Mouse (Mus musculus): Measurements from ENCODE around the gene Nop2.

Nop2 gene

DNA sequence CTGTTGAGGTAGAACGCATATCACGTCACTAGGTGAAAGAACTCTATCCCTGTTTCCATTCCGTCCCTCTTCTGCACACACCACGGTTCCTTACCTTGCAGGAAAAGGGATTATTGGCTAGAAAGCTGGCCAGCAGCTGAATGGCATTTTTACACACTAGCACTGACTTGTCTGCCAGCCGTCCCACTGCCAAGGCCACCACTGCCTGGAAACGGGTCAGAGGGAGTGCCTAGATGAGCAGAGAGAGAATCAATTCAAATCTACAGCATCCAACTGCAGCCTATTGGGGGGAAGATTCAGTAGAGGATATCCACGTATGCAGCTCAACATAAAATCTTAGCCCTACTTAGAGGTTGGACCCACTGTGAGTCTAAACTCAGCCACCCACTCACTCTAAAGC lies 47.9 kb downstream of the Nop2 start:
- DNase-seq, result no peak

DNA sequence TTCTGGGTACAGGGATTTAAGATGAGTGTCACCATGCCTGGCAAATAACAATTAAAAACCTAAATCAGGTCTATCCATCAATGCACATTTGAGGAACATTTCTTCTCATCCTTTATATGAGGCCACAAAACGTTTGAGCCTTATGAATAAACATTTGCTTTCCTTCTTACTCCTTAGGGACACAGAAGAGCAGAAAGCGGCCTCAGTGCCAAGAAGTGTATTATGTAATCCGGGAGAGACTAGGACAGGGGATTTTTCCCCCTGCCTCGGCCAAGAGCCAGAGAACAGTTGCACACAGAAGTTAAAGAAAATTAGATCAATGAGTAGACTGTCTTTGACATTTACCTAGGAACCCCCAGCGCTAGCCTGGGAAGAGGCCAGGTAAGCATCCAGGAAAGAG lies 50.4 kb downstream of the Nop2 start:
- DNase-seq, result no peak

DNA sequence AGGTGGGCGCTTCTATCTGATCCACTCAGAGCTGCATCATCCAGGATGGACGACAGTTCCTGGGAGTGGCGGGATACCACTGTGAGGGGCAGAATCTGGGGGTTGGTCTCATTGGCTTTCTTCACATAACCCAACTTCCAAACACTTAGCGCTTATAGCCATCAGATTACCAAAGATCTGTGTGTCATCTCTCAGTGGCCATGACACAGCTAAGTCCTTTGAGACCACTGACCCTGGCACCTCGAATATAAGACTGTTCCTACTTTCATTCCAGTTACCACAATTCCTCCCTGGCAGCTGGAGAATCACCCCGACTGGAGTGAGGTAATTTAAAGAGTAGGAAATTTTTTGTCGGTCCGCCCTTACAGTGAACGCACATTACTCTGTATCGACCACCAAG lies 54.5 kb downstream of the Nop2 start:
- DNase-seq, result no peak

GRCm38 (mm10) chr6:125190816-125191215 lies 59.1 kb downstream of the Nop2 start:
- DNase-seq, result no peak

DNA sequence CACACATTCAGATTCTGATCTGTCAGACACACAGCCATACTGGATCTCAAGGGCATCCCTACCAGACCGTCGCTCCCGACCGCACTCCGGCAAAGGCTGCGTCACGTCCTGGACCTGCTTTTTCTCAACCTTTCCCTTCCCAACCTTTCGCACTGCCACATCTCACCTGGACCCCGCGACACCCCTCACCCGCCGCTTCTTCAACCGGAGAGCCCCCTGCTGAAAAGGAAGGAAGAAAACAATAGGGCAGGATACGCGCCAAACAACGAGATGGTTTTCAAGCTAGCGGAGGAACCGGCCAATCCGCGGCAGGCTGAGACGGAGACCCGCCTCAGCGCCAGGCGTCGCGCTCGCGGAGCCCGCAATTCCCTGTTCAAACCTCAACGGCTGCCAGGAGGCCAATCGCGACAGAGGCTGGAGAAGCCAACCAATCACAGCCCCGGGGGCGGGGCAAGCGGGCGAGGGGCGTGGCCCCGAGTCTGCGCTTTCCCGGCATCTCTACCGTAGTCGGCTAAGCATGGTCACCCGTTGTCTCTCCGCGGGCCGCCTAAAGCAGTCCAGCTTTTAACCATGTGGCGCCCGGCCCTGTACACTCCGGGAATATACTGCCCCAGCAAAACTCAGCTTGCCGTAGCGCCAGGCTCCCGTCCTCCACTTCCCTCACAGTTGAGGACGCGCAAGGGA lies 59.8 kb downstream of the Nop2 start, which contains the start of the genes Ncapd2 and Mrpl51:
Gene Ncapd2, minus strand, starts transcription at position 370 of the 684 bp plus-strand sequence.
Gene Mrpl51, plus strand, starts transcription at position 470 of the 684 bp plus-strand sequence.
- DNase-seq, result peak; percentile 97

DNA sequence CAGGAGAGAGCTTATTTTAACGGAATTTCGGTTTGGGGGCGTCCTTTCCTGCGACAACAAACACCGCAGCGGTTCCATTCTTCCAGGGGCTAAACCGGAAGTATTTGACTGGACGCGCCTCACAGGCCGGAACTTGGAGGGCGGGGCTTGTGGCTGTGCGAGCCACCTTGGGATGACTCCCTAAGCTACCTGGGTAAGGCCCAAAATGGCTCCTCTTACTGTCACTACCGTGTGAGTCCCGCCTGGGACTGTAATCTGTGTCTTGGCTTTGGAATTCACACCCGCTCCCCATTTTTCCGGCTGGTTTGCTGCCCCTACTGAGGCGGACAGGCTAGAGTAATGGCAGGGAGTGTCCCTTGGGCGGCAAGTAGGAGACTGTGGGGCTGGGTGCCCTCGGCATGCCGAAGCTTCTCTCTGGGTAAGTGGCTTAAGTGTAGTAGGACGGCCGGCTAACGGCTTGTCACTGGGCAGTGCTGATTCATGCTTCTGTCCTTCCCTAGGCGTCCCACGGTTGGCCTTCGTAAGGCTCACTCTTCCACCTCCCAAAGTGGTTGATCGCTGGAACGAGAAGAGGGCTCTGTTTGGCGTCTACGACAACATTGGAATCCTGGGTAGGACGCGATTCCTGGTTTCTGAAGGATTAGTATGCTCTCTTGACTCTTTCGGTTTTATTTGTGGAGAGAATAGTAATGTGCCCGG lies 60.5 kb downstream of the Nop2 start:
- DNase-seq, result peak; percentile 91

- no peak for DNase-seq
Measured at GRCm38 (mm10) chr6:125192841-125193240, 61.1 kb downstream of the Nop2 start.

DNA sequence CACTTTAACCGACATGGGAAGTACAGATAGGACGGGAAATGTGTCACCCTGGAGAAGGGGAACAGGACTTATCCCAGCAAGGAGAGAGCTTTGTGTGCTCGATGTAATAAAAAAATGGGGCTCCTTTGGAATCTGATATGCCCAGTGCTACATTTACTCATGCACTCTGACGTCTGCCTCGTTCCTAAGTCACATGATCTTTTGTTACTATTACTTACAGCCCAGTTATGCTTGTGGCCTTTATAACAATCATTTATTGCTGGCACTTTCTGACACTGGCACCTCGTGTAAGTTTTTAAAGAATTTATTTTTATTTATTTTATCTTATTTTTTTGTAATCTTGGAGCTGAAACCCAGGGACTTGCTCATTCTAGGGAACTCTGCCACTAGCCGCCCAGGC lies 61.7 kb downstream of the Nop2 start:
- DNase-seq, result no peak
